Mouse (Mus musculus): Measurements from ENCODE around the gene Sirt5.

Sirt5 gene

DNA sequence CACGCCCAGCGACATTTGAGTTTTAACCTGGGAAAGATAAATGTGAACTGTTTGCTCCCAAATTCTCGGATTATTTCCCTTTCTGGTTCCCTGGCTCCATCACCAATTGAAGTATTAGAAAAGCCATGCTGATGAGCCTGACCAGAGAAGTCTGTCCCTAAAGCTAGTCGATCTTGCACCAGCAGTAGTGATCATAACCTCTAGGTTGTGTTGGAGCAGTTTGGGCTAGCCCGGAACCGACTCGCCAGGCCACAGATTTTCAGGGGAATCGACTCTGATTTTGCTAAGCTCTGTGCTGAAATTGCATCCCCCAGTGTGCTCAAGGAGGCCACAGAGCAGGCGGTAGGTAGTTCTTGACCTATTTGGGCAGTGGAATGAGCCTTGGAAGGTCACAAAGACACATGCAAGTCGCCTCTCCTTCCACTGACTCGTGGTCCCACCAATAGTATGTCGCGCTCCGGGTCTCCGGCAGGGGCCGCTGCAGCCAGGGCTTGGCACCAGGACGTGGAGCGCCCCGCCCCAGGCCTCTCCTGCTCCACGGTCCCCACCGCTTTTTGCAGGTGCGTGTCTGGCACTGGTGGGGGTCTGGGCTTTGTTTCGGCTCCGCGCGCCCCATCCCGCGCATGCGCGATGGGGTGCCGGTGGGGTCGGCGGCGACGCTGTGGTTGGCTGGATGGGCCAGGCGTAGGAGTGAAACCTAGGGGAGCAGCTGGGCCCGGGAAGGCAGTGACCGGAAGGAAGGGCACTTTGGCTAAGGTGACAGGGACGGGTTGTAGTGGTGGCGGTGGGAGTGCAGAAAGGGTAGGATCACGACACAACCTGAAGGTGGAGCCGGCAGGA, at the start of gene Sirt5:
Sirt5 (plus strand) TSS at position 512 of the 840 bp plus-strand sequence.
- peak; percentile 93 for ATAC-seq (ENCODE audit: insufficient number of reproducible peaks, low FRiP score, low TSS enrichment)

DNA sequence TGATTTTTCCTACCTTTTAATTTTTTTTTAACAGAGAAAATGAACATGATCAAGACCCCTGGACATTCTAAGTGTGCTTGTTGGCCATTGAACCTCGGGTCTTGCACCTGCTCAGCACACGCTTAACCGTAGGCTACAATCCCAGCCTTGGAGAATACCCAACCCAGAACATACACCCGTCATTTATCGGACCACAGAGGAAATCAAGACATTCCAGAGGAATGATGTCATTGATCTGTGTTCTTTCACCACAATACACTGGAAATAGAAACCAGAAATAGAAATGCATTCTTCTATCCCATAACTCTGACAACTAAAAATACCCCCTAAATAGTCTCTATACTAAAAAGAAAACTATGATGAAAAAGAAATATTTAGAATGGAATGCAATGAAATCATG, 47.9 kb upstream of the Sirt5 start:
- no peak for ATAC-seq (ENCODE audit: insufficient number of reproducible peaks, low FRiP score, low TSS enrichment)

DNA sequence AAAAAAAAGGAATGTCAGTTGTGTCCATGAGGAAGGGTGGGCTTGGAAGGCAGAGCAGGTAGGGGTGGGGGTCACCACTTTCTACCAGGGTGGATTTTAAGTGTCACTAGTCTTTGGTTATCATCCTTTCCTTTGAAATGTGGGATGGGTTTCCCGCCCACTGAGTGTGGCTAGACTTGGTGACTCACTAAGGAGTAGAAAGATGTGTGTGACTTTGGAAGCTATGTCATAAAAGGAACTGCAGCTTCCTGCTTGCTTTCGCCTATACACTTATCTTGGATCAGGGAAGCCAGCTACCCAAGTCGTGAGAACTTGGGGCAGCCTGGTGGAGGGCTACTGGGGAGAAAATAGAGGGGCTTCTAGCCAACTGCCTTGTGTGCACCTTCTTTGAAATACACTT, 45.9 kb upstream of the Sirt5 start:
- no peak for ATAC-seq (ENCODE audit: insufficient number of reproducible peaks, low FRiP score, low TSS enrichment)

DNA sequence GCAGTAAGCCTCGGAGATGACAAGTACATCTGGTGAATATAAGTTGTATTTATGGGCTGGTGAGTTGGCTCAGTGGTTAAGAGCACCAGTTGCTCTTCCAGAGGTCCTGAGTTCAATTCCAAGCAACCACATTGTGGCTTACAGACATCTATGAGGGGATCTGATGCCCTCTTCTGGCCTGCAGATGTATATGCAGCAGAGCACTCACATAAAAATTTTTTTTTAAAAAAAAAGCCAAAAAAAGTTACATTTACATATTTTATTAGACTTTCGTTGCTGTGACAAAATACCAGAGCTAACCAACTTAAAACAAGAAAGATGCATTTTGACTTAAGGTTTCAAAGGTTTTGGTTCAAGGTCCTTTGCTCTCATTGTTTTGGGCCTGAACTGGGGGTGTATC, 43.8 kb upstream of the Sirt5 start:
- ATAC-seq (ENCODE audit: insufficient number of reproducible peaks, low FRiP score, low TSS enrichment): no peak

DNA sequence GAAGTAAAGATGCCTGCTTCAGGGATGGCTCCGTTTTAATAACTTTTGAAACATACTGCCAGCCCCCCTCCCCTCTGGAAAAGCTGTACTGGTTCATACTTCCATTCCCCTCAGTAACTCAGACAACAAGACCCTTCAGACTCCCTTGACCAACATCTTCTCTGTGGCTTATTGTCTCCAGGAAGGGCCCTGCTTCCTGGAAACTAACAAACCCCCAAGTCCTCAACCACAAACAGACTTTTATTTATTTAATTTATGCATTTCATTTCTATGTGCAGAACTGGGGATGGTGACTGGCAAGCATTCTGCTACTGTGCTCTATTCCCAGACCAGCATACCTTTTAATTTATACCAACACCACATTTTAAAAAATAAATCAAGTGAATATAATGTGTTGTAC, 39.9 kb upstream of the Sirt5 start:
- no peak for ATAC-seq (ENCODE audit: insufficient number of reproducible peaks, low FRiP score, low TSS enrichment)

DNA sequence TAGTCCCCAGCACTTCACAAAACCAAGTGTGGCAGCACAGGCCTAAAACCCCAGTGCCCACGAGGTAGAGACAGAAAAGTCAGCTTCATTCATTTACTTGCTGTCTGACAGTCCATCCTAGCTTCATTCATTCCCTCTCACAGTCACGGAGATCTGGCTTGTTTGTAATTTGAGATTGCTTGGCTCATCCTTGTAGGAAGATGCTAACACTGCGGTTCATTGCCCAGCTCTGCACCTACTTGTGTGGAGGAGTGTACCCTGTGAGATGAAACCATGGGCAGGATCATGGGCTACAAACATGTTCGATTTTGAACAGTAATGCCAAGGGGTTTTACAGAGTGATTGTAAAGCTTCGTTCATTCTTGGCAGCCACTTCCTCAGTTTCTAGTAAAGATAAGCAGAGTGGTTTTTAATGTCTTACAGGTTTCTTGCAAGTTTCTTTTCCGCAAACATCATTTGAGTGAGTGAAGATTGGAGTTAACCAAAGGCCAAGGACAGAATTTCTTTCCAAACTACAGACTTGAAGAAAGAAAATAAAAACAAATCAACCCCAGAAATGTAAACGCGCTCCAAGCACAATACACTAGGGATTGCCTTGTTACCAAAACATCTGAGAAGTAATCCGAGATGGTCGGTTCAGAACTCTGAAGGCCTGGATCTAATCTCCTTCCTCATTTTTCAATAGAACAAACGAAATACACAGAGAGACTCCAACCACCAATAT, 33.4 kb upstream of the Sirt5 start:
- no peak for ATAC-seq (ENCODE audit: insufficient number of reproducible peaks, low FRiP score, low TSS enrichment)

DNA sequence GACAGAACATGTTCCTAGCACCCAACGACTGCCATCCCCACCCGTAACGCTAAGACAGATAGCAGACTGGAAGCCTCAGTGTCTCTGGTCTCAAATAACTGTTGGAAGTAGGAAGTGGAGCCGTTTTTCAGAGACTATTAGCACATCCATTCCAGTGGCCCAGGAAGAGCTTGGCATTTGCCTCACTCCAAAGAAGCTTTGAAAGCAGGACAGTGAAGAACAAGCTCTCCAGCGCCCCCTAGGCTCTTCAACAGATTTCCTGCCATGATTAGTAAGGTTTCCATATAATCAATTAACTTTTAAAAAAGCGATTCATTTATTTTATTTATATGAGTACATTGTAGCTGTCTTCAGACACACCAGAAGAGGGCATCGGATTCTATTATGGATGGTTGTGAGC, 32.7 kb upstream of the Sirt5 start:
- ATAC-seq (ENCODE audit: insufficient number of reproducible peaks, low FRiP score, low TSS enrichment): no peak

DNA sequence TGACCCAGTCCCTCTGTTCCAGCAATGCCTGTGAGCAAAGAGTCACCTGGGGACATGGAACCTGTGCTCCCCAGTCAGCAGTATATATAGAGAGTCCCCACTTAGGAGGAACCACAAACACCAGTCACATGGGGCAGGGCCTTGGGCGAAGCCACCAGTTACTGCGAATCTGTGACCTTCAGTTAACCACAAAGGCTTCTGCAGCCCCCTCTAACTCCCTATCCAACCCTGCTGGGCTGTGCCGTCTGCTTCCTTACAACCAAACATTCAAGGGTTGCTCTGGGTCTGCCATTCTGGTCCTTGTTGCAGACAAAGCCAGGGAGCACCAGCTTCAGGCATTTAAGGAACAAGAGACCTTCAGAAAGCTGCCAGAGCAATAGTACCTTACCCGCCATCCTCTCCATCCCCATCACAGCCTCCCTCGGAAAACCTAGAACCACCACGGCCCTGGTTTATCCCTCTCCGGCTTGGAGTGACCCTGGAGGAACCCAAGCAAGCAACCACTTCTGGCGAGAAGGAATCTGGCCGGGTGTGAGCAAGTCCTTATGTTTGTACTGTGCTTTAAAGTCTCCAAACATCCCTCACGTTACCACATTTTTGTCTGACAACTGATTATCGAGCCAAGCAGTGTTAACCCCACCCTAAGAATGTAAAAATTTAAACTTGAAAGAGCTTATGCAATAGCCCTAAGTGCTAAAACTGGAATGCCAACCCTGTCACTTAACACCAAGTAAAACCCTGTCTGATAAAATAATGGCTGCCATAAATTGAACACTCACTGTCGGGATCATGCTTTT, 28.7 kb upstream of the Sirt5 start:
- no peak for ATAC-seq (ENCODE audit: insufficient number of reproducible peaks, low FRiP score, low TSS enrichment)

DNA sequence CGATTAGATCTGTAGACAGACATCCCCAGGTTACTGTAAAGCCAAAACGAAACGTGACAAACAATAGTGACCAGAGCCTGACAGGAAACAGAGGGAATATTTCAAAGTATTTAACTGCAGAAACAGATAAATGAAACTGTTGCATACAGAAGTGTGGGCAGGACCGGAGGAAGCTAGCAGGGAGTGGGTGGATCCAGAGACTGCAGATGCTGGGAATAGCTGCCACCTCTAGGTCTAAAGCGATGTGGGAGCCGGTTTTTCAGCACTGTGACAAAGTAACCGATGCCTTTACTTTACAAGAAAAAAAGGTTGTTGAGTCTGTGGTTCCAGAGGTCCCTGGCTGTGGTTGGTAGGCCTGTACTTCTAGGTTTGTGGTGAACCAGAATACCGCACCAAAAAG, 27.3 kb upstream of the Sirt5 start:
- ATAC-seq (ENCODE audit: insufficient number of reproducible peaks, low FRiP score, low TSS enrichment): no peak

DNA sequence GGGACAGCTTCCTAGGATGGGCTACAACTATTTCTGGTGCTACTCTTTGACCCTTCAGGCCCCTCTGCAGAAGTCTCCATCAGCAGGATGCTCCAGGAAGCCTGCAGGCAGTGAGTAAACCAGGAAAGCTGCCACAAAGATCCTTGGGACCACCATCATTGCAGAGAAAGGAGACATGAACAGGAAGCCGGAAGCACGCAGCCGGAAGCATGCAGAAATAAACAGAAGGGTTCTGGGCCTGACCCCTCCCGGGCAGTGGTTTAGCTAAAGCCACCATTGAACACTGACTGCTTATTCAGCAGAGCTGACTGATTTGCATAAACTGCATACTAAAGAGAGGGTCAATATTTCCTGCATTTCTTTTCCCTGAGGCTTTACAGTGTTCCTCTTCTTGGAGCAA, 26.7 kb upstream of the Sirt5 start:
- ATAC-seq (ENCODE audit: insufficient number of reproducible peaks, low FRiP score, low TSS enrichment): no peak

DNA sequence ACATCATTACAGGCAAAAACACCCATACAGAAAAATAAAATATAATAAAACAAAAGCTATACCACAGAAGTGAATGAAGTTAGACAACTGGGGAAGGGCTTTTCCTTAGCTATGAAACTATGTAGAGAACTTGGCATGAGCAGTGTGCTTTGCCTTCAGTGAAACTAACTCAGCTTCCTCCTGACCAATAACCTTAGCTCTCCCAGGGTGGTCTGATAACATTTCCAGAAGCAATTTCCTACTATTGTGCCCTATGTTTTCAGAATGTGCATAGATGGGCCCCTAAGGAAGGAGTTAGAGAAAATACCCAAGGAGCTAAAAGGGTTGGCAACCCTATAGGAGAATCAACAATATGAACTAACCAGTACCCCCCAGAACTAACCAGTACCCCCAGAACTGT, 18.5 kb upstream of the Sirt5 start:
- no peak for ATAC-seq (ENCODE audit: insufficient number of reproducible peaks, low FRiP score, low TSS enrichment)

DNA sequence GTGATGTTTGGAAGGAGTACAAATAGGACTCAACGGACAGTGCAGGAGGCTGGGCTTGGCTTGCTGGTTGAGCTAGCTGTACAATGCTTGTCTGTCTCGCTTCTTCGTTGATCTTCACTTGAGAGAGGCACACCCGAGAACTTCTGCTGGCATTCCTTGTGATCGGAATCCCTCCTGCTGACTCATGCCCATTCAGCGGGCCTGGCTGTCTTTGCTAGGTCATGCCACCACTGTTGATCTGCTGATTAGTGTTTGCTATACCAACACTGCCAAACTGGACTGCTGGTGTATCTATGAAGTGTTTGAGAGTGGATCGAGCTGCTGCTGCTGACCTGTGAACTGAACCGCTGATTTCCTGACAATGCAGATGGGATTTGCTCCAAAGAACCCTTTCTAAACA, 15.9 kb upstream of the Sirt5 start:
- no peak for ATAC-seq (ENCODE audit: insufficient number of reproducible peaks, low FRiP score, low TSS enrichment)

DNA sequence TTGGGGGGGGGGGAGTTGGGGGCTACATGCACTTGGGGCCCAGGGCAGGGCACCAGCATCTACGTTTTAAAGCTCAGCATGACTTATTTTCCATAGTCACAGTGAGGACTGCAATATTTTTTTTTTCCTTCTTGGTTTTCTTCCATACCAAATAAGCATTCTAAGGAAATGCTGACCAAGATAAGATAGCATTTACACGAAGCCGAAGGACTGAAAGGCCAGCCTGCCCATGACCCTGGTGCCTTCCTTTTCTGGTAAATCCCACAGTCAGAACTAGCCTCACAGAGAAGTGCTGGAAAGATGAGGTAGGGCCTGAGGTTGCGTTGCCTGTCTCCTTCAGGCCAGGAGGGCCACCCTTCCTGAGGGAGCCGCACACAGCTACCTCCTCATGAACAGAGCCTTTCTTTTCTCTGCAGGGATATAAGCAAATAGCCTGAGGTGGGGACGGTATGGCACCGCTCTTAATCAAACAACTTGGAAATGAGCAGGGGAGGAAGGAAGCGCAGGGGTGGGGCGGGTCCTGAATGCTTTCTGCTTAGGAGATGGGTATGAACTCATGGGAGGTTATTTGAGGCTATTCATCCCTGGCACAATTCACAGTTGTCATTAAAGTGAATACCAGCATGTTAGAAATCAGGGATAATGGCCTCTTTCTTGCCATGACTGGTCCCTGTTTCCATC, 14.7 kb upstream of the Sirt5 start:
- no peak for ATAC-seq (ENCODE audit: insufficient number of reproducible peaks, low FRiP score, low TSS enrichment)

DNA sequence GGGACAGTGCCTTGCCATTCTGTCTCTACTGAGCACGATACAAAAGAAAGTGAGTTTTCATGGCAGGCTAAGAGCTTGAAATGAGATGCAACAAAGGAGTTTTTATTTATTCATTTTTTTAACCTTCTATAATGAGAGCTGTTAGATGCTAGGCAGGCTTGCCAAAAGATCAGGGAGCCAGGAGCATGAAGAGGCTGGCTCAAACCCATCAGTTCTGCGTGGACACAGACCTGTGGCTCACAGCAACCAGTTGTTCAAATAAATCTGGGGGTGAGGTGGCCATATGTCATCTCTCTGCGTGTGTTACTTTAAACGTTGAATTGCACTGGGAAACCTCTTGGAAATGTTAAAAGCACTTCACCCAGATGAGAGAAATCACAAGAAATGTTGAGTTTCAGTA, 11.9 kb upstream of the Sirt5 start:
- ATAC-seq (ENCODE audit: insufficient number of reproducible peaks, low FRiP score, low TSS enrichment): no peak

DNA sequence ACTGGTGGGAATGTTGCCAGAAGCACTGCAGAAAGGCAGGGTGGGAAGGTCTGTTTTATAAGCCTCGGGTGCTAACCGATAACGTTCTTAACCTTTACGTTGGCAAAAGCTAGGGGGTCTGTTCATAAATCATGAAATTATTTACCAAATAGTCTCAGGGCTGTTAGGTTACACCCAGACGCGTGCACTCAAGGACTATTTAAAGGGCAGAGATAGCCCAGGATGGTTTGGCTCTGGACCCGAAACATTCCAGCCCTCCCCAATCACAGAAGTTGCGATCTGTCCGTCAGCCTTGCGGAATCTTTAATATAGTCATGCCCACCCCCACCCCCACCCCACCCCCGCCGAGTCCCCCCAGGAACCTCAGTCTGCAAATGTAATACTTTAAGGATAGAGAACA, 10.9 kb upstream of the Sirt5 start:
- ATAC-seq (ENCODE audit: insufficient number of reproducible peaks, low FRiP score, low TSS enrichment): no peak

DNA sequence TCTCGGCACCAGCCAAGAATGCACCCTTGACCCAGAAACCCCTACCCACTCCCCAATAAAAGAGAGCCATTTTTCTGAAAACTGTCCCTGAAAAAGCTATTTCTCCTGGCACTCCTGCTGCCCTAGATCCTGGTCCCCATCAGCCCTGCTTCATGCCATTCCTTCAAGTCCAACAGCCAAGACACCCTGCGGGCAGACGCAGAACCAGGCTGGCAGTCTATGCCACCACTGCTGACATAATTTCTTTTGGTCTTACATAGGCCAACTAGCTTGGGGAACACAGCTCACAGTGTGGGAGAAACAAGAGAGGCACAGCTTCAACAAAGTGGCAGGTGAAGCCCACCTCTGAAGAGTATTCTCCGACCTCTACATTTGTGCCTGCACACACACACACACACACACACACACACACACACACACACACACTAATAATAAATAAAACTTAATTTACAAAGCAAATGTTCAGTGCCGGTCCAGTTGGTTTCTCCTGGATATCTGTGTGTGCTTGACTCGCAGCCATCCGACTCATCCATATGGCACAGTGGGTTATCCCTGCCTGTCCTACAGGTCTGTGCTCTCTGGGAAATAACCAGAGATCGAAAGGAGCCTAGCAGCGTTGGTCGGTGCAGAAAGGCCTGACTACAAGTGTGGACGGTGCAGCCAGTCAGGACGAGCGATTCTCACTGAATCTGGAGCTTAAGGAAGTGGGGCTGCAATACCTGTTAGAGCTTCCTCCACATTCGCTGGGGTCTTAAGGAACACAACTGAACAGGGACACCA, 8.8 kb upstream of the Sirt5 start:
- peak; percentile 81 for ATAC-seq (ENCODE audit: insufficient number of reproducible peaks, low FRiP score, low TSS enrichment)

DNA sequence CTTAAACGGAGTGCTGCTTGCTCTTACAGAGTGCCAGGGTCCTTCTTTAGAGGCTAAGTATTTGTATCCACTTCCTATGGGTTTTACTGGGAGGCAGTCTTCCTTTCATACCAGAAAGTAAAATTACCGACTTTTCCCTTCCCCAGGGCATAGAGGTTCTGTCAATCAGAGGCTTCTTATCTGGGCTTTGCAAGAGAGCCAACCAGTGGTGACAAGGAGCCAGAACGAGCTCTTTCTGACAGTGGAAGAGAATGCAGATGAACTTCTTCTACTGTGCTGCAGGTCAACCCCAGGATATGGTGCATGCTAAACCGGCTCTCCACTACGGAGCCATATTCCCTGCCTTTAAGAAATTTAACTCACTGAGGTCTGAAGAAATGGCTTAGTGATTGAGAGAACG, 4.8 kb upstream of the Sirt5 start:
- no peak for ATAC-seq (ENCODE audit: insufficient number of reproducible peaks, low FRiP score, low TSS enrichment)

DNA sequence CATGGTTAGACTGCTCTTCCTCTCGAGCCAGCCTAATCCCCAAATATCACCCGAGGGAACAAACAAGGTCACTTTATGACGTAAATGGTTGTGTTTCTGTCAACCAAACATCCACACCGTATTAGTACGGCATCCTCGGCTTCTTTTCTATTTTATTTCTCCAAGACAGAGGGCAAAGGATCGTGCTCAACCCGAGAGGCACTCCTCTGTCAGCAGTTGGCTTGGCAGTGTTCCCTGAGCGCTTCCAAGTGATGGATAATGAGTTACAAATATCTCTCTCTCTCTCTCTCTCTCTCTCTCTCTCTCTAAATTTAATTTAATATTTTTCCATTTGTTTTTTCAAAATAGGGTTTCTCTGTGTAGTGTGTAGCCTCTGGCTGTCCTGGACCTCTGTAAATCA, 2.9 kb upstream of the Sirt5 start:
- ATAC-seq (ENCODE audit: insufficient number of reproducible peaks, low FRiP score, low TSS enrichment): no peak

DNA sequence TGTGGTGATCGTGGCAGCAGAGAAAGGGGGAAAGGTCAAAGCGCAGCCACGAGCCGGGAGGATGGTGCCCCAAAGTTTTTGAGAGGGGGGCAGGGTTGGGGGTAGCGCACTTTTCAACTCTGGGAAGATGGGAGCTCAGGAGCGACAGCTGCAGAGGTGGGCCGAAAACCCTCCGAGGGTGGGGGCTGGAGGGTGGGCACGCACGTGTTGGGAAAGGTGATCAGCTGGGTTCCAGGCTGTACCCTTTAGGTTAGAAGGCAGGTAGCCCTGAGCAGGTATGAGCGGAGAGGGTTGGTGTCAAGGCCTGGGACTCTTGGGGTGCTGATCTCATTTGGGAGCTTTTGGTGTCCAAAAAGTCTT, 509 bp downstream of the Sirt5 start:
- no peak for ATAC-seq (ENCODE audit: insufficient number of reproducible peaks, low FRiP score, low TSS enrichment)

DNA sequence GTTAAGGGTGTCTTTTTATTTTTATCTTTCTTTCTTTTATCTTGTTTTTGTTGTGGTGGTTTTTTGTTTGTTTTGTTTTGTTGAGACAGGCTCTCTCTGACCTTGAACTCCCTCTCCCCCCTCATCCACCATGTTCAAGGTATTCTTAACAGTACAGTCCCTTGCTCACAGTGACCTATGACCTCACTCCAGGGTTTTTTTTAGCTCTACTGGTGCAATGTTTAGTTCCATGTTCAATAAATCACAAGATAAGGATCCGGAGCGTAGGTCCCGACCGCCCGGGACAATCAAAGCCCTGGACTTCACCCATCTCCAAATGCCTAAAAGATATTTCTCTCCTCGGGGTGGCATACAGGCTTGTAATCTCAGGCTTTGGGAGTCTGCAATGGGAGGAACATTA, 4.8 kb downstream of the Sirt5 start:
- ATAC-seq (ENCODE audit: insufficient number of reproducible peaks, low FRiP score, low TSS enrichment): no peak

Data from cerebellum, adult (tissue).